Mouse (Mus musculus) G1E (cell line): ENCODE data around the gene Arhgap45.

Source experiments
- CTCF ChIP-seq: IDR thresholded peaks from 2 replicates; pipeline ENCODE4 v1.5.1; 2012; ENCODE audit warnings: low read depth, low read length, inconsistent platforms, mixed read lengths
- GATA1 ChIP-seq: IDR thresholded peaks from 2 replicates; pipeline ENCODE4 v1.6.1; 2012; ENCODE audit warnings: borderline replicate concordance, low read length, inconsistent platforms, mixed read lengths
- GATA2 ChIP-seq: IDR thresholded peaks from 2 replicates; pipeline ENCODE4 v1.6.1; 2012; ENCODE audit warnings: low read depth, low read length, inconsistent platforms, borderline replicate concordance
- POLR2AphosphoS5 ChIP-seq: IDR thresholded peaks from 2 replicates; pipeline ENCODE4 v1.6.1; 2012; ENCODE audit warnings: low read depth, low read length, inconsistent platforms; ENCODE audit not compliant: insufficient replicate concordance
- TAL1 ChIP-seq: conservative IDR thresholded peaks from 2 replicates; pipeline ENCODE4 v1.6.1; 2012; ENCODE audit warnings: low read depth, low read length, inconsistent platforms, mixed read lengths

GRCm38 (mm10) chr10:79968181-79968580 is 48.3 kb upstream of the Arhgap45 start:
- no peak for TF ChIP-seq CTCF
- TF ChIP-seq GATA1 = no peak
- no peak for TF ChIP-seq POLR2AphosphoS5
- no peak for TF ChIP-seq GATA2
- TF ChIP-seq TAL1 = no peak
